Mouse (Mus musculus) MEL (cell line): ENCODE data around the gene Tcea3.

Experiments
- CTCF ChIP-seq, 3 experiments: IDR thresholded peaks in 2 of 3; conservative IDR thresholded peaks in 1 of 3; 2 replicates each; pipeline ENCODE4 v1.5.1; 2011 to 2012; ENCODE audit warnings: low read length in 3 of 3, low read depth in 2 of 3, mild to moderate bottlenecking in 2 of 3, improper control_type of control experiment in 1 of 3, inconsistent platforms in 1 of 3, mixed read lengths in 1 of 3, moderate library complexity in 1 of 3; ENCODE audit not compliant: control insufficient read depth in 1 of 3, insufficient read depth in 1 of 3, poor library complexity in 1 of 3, severe bottlenecking in 1 of 3
- EP300 ChIP-seq, 2 experiments: IDR thresholded peaks; 2 replicates each; pipeline ENCODE4 v1.6.1; 2011; ENCODE audit warnings: improper control_type of control experiment in 2 of 2, low read length in 2 of 2, low read depth in 1 of 2, mild to moderate bottlenecking in 1 of 2
- JUND ChIP-seq: IDR thresholded peaks from 2 replicates; pipeline ENCODE4 v1.6.1; 2011; ENCODE audit warnings: low read depth, mild to moderate bottlenecking, improper control_type of control experiment, low read length
- MAFK ChIP-seq: IDR thresholded peaks from 2 replicates; pipeline ENCODE4 v1.6.1; 2011; ENCODE audit warnings: low read depth, mild to moderate bottlenecking, low read length, improper control_type of control experiment, borderline replicate concordance
- POLR2A ChIP-seq, 2 experiments: IDR thresholded peaks; 2 replicates each; pipeline ENCODE4 v1.6.1; 2011 to 2012; ENCODE audit warnings: low read length in 2 of 2, mild to moderate bottlenecking in 2 of 2, control low read depth in 1 of 2, improper control_type of control experiment in 1 of 2, low read depth in 1 of 2, moderate library complexity in 1 of 2; ENCODE audit not compliant: control insufficient read depth in 1 of 2, insufficient read depth in 1 of 2, poor library complexity in 1 of 2
- POLR2AphosphoS2 ChIP-seq: IDR thresholded peaks from 2 replicates; pipeline ENCODE4 v1.6.1; 2011; ENCODE audit warnings: low read length, improper control_type of control experiment

GRCm38 (mm10) chr4:136245681-136246080 lies 1.8 kb upstream of the Tcea3 start:
- no peak for TF ChIP-seq POLR2A (IDR thresholded peaks at IDR 0.05; ENCODE audit: control insufficient read depth in 1 of 2, insufficient read depth in 1 of 2, low read depth in 1 of 2, low read length in 2 of 2, poor library complexity in 1 of 2)
- TF ChIP-seq MAFK, result no peak
- TF ChIP-seq JUND, result no peak
- TF ChIP-seq EP300 (IDR thresholded peaks at IDR 0.05; ENCODE audit: low read depth in 1 of 2, low read length in 2 of 2), result no peak
- TF ChIP-seq POLR2AphosphoS2, result no peak
- TF ChIP-seq CTCF (IDR thresholded peaks at IDR 0.05 in 2 of 3, conservative IDR thresholded peaks at IDR 0.05 in 1 of 3; ENCODE audit: control insufficient read depth in 1 of 3, insufficient read depth in 1 of 3, low read depth in 2 of 3, low read length in 3 of 3, poor library complexity in 1 of 3, severe bottlenecking in 1 of 3), result no peak
